Mouse (Mus musculus): ENCODE measurements at regions not wholly inside any gene's neighbourhood (a gene's known extent, or its start where the extent isn't known, plus 50 kb on each side); places are given as distances from the start of the nearest gene placed in this dataset.
A peak's percentile ranks its signal among the peaks of the same experiment; 100 is the strongest.

GRCm38 (mm10) chr6:140938025-140938424 lies 208.9 kb downstream of the Gm11077 start:
- DNase-seq = no peak

- no peak for DNase-seq
These were observed 217.6 kb downstream of the Gm11077 start for GRCm38 (mm10) chr6:140946720-140947119.

DNA sequence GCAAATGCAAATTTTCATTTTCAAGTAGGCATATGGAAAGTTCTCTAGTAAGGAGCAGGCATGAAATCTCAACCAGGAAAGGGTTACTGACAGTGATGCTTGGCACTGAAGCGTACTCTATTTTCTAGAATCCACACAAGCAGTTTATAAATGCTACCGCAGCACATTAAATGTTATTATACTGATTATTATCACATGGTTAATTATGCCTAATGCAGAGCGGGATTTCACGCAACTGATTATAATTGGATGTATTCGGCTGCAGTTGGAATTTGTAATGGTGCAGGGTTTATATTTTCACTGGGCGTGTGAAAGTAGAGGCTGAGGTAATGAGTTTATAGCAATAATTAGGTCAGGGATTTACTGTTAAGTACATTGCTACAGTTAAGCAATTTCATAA lies 221.4 kb downstream of the Gm11077 start:
- DNase-seq = no peak

GRCm38 (mm10) chr6:140953256-140953655 lies 224.2 kb downstream of the Gm11077 start:
- no peak for DNase-seq

DNA sequence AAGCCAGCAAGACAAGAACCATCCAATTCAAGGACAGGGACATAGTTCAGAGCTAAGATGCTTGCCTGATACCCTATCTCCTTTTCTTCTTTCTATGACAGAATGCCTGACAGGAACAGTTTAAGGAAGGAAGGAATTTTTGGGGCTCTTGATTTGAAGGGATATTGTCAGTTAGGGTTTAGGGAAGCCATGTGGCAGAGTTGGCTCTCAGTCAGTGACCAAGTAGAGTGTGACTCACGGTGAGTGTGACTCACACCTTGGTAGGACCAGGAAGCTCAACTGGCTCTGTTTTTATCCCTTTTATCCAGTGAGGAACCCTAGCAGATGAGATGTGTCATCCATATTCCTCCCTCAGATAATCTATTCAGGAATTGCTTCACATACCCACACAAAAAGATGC lies 224.6 kb downstream of the Gm11077 start:
- DNase-seq = no peak

DNA sequence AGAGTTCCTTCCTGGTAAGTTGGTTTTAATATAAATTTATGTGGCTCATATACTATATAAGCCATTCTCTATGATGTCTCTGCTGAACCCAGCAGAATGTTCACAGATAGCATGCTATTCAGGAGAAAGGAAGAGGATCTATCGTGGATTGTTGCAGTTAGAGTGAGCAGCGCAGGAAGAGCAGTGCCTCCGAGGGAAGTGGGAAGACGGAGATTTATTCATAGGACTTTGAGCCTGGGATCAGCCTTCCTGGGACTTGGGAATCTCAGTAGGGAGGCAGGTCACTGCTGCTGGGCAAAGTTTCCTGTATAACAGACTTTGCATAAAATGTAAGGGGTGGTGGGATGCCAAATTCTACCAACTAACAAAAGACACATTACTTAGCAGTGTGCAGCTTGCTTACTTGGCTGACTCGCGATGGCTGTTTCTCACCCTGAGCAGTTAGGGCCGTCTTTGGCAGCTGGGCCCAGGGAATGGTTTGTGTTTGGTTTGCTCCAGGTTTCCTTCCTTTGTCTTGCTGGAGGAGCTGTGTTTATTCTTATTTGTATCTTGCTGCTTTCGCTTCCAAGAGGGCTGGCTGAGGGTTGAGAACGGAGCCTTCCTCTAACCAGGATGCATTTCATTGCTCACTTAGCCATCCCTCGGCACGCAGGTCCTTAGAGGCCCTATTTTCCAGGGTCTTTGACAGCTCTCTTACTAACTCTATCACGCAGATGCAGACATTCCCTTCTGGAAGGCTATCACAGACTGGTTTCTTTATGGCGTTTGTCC lies 226.9 kb downstream of the Gm11077 start:
- DNase-seq = peak; percentile 45

- DNase-seq = no peak
These were observed 227.4 kb downstream of the Gm11077 start for GRCm38 (mm10) chr6:140956522-140956863.

- DNase-seq = no peak
These were observed 232.9 kb downstream of the Gm11077 start for GRCm38 (mm10) chr6:140961987-140962386.

DNA sequence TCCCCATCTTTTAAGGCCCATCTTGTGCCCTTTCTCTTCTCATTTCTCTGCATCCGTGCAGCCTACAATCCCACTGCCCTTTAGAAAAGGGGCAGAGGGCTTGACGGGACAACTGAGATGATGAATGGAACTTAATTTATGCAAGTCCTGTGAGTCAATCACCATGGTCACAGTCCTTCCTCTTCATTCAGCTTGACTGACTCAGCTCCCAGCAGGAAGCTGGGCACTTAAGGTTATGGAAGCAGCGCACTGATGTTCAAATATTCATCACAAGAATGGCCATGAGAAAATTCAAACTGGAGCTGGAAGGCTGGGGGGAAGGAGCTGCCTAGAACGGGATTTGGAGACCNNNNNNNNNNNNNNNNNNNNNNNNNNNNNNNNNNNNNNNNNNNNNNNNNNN lies 233.5 kb downstream of the Gm11077 start:
- DNase-seq = no peak

DNA sequence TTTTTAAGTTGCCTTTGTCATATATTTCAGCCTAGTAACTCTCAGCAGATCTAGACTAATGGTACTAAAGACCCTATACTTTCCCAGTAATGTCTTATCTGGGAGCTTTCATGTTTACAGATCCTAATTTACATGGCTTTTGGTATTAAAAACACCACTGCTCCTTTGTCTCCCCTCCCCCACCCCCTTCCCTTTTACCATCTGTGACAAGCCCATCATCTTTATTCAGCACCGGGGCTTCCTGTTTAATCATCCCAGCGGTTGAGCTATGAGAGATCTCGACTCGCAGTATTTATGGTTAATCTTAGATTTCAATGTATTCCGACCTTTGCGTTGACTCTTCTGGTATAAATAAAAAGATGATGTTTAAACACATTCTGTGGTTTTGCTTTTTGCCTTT lies 244.6 kb downstream of the Gm11077 start:
- DNase-seq = no peak

DNA sequence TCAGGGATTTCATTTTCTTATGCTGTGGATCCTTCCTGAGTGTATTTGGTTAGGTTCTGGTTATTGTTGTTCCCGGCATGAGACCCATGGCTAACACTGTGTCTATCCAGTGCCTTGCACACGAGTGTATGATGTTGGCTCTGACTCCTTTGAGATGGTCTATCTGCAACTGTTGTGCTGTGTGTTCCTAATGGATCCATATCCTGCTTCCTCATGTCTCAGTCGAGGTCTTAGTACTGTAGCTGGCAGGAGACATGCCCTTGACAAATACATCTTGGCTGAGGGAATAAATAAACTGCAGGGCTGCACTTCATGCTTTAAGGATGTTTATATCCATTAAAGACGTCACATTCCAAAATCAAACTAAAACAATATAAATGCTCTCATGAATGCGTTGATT lies 247.9 kb downstream of the Gm11077 start:
- no peak for DNase-seq

- no peak for DNase-seq
These were observed 254.5 kb downstream of the Gm11077 start for GRCm38 (mm10) chr6:140983610-140984009.

GRCm38 (mm10) chr6:140984249-140984648 lies 255.2 kb downstream of the Gm11077 start:
- no peak for DNase-seq

GRCm38 (mm10) chr6:140993643-140994580 lies 255.2 kb upstream of the Pde3a start:
- peak; percentile 39 for DNase-seq

DNA sequence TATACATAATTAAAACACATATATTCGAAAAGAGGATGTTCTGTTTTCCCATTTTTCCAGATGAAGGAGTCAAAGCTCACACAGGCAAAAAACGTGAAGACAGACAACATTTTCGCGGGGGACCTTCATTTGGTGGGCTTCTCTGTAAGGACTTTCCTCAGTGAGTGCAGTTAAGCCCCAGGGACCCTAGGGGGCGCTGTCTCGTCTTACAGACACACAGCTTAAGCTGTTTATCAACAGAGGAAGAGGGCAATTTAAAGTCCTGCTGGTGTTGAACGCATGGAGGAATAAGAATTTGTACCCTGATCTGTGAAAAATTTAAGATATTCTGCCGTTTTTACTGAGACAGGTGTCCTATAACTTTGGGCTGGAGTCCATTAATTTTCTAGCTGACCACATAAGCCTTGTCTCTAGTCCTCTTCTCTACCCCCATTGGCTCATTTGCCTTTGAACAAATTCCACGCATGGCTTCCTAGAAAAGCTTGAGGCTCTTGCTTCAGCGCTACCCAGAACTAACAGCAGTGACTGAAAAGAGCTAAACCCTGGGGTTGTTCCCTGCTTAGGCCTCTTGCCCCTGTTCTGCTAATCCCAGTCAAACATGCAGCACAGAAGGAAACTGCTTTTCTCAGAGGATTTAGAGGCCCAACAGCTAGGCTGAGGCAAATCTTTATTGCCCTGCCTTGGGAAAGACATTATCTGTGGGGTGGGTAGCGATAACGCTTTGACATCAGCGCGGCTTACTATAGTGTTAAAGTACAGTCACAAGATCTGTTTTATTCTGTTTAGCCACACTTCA lies 253.5 kb upstream of the Pde3a start:
- peak; percentile 63 for DNase-seq

GRCm38 (mm10) chr6:140998069-140998468 lies 251.0 kb upstream of the Pde3a start:
- no peak for DNase-seq

- no peak for DNase-seq
These were observed 248.5 kb upstream of the Pde3a start for GRCm38 (mm10) chr6:141000552-141000951.

DNA sequence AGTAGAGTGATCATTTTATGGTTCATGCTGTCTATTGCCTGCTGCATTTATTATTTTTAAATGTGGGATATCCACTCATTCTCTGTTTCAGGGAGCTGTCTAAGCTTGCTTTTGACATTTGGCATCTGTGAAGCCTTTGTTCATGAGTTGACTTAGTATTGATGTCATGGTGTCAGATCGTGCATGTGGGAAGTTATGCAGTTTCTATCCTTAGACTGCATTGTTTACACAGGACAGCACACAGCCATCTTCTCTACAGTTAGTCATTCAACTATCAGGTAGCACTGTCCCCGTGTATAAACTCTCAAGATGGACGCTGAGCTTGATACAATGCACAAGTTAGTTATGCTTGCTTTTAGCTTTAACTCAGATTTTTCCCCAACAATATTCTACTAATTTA lies 247.8 kb upstream of the Pde3a start:
- DNase-seq = no peak

- DNase-seq = no peak
These were observed 233.9 kb upstream of the Pde3a start for GRCm38 (mm10) chr6:141015055-141015681.

GRCm38 (mm10) chr6:141023501-141023900 lies 225.6 kb upstream of the Pde3a start:
- no peak for DNase-seq

- DNase-seq = peak; percentile 23
These were observed 221.7 kb upstream of the Pde3a start for GRCm38 (mm10) chr6:141027353-141027752.

GRCm38 (mm10) chr6:141027787-141028186 lies 221.3 kb upstream of the Pde3a start:
- no peak for DNase-seq

DNA sequence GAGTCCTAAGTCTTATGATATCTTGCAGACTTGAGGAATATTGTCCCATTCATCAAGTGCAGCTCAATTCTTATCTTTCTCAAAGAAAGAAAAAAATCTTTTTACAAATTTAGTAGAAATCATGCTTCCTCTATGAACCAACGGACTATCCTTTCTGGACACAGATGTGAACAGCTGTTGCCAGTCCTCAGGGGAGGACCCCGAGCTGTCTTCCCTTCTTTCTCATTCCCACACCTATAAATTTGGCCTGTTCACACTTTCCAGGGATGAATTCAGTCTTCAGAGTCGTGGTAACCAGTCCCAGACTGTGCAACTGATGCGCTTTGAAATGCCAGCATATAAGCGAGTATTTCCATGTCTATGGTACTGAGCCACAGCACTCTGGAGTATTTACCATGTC lies 214.2 kb upstream of the Pde3a start:
- DNase-seq = no peak

All from lung, postnatal 14 days (tissue).